Mouse (Mus musculus): ENCODE measurements around the gene Trim5. TPM values are rescaled to one million over a fixed set of nuclear protein-coding genes. Genes with fewer than 3 reads are reported as not detected.
"Not testable (repeated sequence)": the region's sequence is repeated elsewhere in the genome, so short reads cannot be mapped to it uniquely, and the experiment has no call there.

The Trim5 gene
- 1 to 10 TPM; 2.0 to 2.8 TPM for total RNA-seq (2021)
- long read RNA-seq, experiment 1, partial matches to known transcripts, result 0 of 1 reads
- long read RNA-seq, experiment 1, other reads (novel, unspliced or antisense), result 1 of 1 reads
- long read RNA-seq, experiment 2, partial matches to known transcripts, result 1 of 8 reads
- long read RNA-seq, experiment 2, other reads (novel, unspliced or antisense), result 5 of 8 reads

- peak in 1 of 2 experiments; percentile 2 for DNase-seq (ENCODE audit: low spot score in 2 of 2)
Observed at GRCm38 (mm10) chr7:104287576-104288443, at the start of gene Trim5. TSS of gene Trim5 (minus strand) at chr7:104288094.

- not testable (repeated sequence) for DNase-seq (ENCODE audit: low spot score in 2 of 2)
Observed at GRCm38 (mm10) chr7:104335547-104335946, 47.7 kb upstream of the Trim5 start.

- not testable (repeated sequence) for DNase-seq (ENCODE audit: low spot score in 2 of 2)
Observed at GRCm38 (mm10) chr7:104329171-104329570, 41.3 kb upstream of the Trim5 start, which contains the start of gene Trim34b. TSS of gene Trim34b (plus strand) at chr7:104329471.

- DNase-seq (ENCODE audit: low spot score in 2 of 2), result no peak
Observed at GRCm38 (mm10) chr7:104322028-104322427, 34.1 kb upstream of the Trim5 start.

GRCm38 (mm10) chr7:104315369-104316080 is 27.6 kb upstream of the Trim5 start, which contains the start of gene Trim12a:
TSS of gene Trim12a (minus strand) at chr7:104315466.
- DNase-seq (ENCODE audit: low spot score in 2 of 2), result not testable (repeated sequence)

- DNase-seq (ENCODE audit: low spot score in 2 of 2), result peak in 1 of 2 experiments; percentile 4
Observed at GRCm38 (mm10) chr7:104314796-104315353, 27.0 kb upstream of the Trim5 start.

GRCm38 (mm10) chr7:104291638-104292400 is 3.9 kb upstream of the Trim5 start:
- no peak for DNase-seq (ENCODE audit: low spot score in 2 of 2)

GRCm38 (mm10) chr7:104290641-104291040 is 2.7 kb upstream of the Trim5 start:
- no peak for DNase-seq (ENCODE audit: low spot score in 2 of 2)

GRCm38 (mm10) chr7:104279361-104279760 is 8.5 kb downstream of the Trim5 start:
- DNase-seq (ENCODE audit: low spot score in 2 of 2), result not testable (repeated sequence)

- DNase-seq (ENCODE audit: low spot score in 2 of 2), result not testable (repeated sequence)
Observed at GRCm38 (mm10) chr7:104265335-104265734, 22.6 kb downstream of the Trim5 start.

GRCm38 (mm10) chr7:104260380-104260779 is 27.5 kb downstream of the Trim5 start:
- not testable (repeated sequence) for DNase-seq (ENCODE audit: low spot score in 2 of 2)

- peak; percentile 41 to 43 for DNase-seq (ENCODE audit: low spot score in 2 of 2)
Observed at GRCm38 (mm10) chr7:104244287-104245181, 43.4 kb downstream of the Trim5 start, which contains the start of gene Trim34a. TSS of gene Trim34a (plus strand) at chr7:104244457.

GRCm38 (mm10) chr7:104243616-104244015 is 44.3 kb downstream of the Trim5 start:
- DNase-seq (ENCODE audit: low spot score in 2 of 2), result no peak

- DNase-seq (ENCODE audit: low spot score in 2 of 2), result no peak
Observed at GRCm38 (mm10) chr7:104240857-104241256, 47.0 kb downstream of the Trim5 start.

GRCm38 (mm10) chr7:104231203-104231602 is 56.7 kb downstream of the Trim5 start:
- peak; percentile 34 to 46 for DNase-seq (ENCODE audit: low spot score in 2 of 2)

GRCm38 (mm10) chr7:104218701-104219569 is 69.0 kb downstream of the Trim5 start, which contains the start of gene Trim6:
TSS of gene Trim6 (plus strand) at chr7:104218793.
- peak; percentile 78 to 79 for DNase-seq (ENCODE audit: low spot score in 2 of 2)

GRCm38 (mm10) chr7:104217881-104218280 is 70.0 kb downstream of the Trim5 start:
- DNase-seq (ENCODE audit: low spot score in 2 of 2), result no peak

GRCm38 (mm10) chr7:104216011-104216535 is 71.8 kb downstream of the Trim5 start:
- no peak for DNase-seq (ENCODE audit: low spot score in 2 of 2)

Data from adrenal gland, adult 18-20 months (tissue).